Mouse (Mus musculus) thymus, postnatal 25 days (tissue): ENCODE data around the gene Acadvl.
A peak's percentile ranks its signal among the peaks of the same experiment; 100 is the strongest.

Source experiments
- DNase-seq: peaks from one replicate; pipeline ENCODE4 v3.0.0; 2022

Gene Acadvl

GRCm38 (mm10) chr11:70014880-70015558, at the start of gene Acadvl:
TSS of gene Acadvl (minus strand) at chr11:70015411.
- DNase-seq, result peak; percentile 85

GRCm38 (mm10) chr11:70063053-70063452, 47.8 kb upstream of the Acadvl start:
- DNase-seq, result no peak

- DNase-seq, result no peak
Measured at GRCm38 (mm10) chr11:70059930-70060329, 44.7 kb upstream of the Acadvl start.

- DNase-seq, result no peak
Measured at GRCm38 (mm10) chr11:70057805-70058204, 42.6 kb upstream of the Acadvl start.

DNA sequence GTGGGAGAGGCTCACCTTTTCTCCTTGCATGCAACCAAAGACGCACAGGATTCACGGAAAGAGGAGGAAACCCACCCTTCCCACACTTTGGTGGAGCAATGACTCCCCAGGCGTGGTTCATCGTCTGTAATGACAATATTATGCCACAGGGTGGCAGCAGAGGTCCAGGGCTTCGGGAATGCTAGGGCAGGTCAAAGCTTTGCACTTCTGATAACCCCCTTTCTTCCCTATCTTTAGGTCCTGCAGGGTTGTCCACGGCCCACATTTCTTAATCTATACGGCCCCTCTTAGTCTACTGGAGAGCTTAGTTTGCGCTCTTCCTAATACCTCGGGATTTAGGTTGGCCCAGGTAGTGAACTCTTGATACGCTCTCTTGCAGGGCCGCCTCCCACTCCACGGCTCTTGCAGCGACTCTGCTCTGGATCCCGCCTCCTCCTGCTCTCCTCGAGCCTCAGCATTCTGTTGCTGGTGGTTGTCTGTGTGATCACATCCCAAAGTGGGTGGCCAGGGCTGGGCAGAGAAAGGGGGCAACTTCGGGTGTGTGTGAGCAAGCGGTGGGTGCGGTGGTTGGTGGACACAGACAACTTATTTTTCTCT, 40.5 kb upstream of the Acadvl start:
- peak; percentile 78 for DNase-seq

DNA sequence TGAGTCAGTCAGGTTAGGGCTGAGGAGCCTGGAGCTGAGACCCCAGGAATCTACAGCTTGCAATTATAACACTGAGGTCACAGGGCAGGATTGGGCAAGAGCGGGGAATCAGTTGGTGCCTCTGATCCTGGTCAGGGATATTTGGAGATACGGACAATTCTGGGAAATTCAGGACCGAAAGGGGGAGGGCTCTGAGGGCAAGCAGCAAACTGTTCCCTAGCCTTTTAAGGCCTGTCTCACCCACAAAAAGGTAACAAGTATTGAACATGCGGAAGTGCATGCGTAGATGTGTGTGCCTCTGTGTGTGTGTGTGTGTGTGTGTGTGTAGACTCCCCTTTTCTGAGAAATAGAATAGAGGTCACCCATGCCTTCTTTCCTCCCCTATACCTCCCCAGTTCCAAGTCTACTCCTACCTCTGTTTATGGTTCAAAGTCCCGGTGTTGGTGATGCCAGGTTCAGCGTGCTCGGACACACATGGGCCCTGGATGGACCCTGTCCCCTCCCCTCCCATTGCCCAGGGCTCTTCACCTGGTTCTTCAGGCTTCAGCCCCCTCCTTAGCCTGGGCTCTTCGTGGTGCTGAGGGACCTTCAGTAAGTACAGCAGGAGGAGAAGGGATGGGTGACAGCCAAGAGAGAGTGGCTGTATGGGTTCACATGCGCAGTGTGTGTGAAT, 38.8 kb upstream of the Acadvl start, which contains the start of gene Asgr1:
TSS of gene Asgr1 (plus strand) at position 188 of the 673 bp plus-strand sequence.
- no peak for DNase-seq

DNA sequence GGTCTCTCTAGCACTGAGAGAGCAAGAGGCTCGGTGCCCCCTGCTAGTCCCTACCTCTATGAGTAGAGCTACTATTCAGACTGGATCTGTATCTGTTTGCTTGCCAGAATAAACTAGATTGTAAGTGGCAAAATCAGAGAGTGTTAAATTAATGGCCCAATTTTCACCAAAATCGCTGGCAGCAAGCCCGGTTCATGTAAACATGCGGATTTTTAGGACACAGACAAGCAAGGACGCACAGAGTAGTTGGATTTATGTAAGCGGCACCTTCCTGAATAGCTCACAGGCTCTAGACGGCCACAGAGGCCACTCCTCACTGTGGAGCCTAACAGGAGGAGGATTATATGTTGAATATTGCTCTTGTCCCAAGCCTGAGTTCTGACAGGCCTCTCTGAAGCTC, 37.9 kb upstream of the Acadvl start:
- no peak for DNase-seq

DNA sequence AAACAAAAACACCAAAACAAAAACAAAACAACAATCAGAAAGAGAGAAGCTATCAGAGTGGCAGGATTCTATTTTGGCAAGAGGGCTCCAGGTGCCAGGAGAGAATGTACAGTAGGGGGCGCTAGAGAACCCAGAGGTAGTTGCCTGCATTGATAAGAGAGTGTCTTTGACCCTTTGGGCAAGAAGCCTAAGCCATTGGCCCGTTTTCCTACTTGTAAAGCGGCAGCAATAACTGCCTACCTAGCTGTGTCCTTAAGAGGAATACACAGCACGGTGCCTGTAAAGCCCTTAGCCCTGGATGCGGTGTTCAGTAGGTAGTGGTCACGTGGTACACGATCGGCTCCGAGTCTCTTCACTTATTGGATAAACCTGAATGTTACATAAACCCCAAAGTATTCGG, 34.6 kb upstream of the Acadvl start:
- DNase-seq, result peak; percentile 16

GRCm38 (mm10) chr11:70049366-70049765, 34.2 kb upstream of the Acadvl start:
- DNase-seq, result no peak

DNA sequence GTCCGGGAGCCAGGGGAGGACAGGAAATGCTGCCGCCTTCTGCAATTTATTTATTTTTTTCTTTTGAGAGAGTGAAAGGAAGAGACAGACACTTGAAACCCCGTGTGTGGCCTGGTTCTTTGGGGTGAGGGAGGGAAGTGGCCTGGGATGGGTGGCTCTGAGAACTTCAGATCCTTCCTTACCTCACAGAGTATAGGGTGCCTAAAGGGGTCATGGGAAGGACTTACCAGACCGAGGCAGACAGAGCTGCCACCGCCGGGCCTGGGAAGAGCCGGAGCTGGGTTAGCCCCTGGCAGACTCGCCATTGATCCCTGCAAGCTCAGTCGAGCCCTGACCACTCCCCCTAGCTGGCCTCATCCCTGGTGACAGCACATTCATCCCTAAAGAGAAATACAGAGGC, 30.2 kb upstream of the Acadvl start:
- no peak for DNase-seq

DNA sequence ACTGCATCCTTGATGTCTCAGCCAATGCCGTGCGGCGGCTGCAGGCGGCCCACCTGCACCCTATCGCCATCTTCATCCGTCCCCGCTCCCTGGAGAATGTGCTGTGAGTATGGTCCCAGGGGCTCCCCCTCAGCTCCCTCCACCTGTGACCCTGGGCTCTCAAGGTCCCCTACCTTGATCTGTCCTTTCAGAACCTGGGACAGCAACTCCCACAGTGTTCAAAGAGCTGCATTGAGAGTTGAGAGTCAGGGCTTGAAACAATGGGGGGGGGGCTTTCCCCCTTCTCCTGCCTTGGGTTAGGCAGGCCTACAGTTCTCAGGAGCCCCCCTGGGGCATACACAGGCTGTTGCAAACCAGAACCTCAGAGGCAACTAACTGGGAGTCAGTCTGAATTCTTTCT, 28.5 kb upstream of the Acadvl start:
- DNase-seq, result no peak

DNA sequence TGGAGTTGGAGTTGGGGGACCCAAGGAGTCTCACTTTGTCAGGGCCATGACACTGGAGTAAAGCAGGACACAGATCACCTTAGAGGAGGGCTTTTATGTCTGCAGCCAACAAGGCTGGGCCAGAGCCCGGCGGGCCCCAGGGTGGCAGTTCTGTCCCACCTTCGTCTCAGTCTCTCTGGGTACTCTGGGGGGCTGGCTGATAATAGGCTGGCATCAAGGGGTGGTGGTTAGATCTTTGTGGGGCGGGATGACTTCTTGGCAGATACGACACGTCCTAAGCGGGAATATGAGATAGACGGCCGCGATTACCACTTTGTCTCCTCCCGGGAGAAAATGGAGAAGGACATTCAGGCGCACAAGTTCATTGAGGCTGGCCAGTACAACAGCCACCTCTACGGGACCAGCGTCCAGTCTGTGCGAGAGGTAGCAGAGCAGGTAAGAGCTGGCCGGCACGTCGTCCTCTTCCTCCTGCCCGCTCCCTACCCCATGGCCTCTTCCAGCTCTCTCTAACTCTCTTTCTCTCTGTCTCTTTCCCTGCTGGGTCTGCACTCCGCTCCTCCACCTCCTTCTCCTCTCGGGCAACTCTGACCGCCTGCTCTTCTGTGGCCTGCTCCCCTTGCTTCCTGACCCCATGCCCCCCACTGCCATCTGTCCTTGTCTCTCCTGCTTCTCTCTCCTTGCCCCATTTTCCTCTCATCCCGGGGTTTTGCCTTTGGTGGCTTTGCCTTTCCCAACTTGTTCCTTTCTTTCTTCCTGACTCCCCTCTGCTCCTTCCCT, 27.3 kb upstream of the Acadvl start:
- DNase-seq, result no peak

DNA sequence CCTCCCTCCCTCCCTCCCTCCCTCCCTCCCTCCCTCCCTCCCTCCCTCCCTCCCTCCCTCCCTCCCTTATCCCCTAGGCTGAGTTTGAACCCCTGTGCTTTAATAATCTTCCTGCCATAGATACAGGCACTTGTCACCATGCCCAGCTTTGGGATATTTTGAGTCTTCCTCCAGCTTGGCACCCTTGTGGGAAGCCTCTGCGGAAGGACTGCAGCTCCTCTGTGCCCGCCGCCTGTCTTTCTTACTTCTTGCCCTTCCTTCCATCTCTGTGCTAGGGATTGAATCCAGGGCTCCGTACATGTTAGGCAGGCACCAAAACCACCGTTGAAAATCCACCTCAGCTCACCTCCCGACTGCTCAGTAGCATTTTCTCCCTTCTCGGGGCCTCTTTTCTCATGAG, 25.0 kb upstream of the Acadvl start:
- no peak for DNase-seq

GRCm38 (mm10) chr11:70039631-70040030, 24.4 kb upstream of the Acadvl start:
- no peak for DNase-seq

- DNase-seq, result no peak
Measured at GRCm38 (mm10) chr11:70038174-70038573, 23.0 kb upstream of the Acadvl start.

- no peak for DNase-seq
Measured at GRCm38 (mm10) chr11:70031321-70031670, 16.1 kb upstream of the Acadvl start.

- DNase-seq, result no peak
Measured at GRCm38 (mm10) chr11:70030651-70031320, 15.6 kb upstream of the Acadvl start.

DNA sequence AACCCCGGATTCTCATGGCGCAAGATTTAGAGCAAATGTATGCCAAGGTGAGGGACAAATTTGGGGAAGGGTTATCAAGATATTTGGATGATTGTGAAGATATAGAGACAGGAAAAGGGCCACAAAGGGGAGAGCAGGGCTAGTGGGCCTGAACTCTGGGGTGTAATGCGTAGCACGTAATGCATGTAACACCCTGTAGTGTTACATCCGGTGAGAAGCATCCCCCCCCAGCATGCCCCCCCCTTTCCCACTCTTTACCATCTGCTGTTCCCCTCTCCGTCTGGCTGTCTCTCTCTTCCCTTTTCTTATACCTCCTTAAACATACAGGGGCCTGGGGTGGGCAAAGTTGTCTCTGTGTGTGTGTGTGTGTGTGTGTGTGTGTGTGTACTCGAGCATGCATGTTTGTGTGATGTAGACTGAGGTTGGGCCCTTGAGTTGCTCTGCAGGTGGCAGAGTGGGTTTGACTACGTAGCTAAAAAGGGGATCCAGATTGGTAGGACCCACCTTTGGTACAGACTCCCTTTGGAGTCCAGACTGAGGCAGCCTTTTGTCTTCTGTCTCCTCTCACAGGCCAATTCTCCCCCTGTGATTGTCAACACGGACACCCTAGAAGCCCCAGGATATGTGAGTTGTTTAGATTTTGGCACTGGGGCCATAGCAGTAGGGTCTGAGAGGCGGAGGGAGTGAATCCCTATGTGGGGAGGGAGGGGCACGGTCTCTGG, 14.8 kb upstream of the Acadvl start:
- DNase-seq, result no peak

- DNase-seq, result peak; percentile 68
Measured at GRCm38 (mm10) chr11:70029130-70029801, 14.1 kb upstream of the Acadvl start.

DNA sequence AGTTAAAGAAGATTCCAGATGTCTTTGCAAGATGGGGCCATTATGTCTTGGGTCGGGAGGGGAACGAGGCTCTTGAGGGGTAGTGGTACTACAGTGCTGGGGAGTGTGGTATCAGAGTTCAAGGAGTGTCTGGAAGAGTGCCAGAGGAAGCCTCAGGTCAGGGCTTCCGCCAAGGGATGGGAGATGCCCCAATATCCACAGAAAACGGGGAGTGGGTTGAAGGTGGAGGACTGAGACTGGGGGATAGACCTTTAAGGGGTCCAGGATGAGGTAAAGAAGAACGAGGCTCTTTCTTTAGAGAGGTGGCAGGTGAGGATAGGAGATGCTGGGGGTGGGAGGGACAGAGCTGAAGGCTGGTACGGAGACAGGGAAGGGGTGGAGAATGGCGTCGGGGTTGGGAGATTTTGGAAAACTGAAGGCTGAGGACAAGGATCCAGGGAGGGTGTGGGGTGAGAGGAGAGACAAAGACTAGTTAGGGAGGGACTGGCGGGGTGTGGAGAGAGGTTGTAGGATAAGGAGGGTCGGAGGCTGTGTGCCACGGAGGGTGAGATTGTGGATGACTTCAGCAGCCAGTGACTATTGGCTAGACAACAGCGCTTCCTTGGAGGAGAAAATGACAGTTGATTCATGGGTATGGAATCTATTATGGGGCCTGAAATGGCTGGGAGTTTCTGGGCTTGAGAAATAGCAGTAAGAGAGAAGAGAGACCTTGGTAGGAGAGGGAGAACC, 13.4 kb upstream of the Acadvl start:
- DNase-seq, result no peak

DNA sequence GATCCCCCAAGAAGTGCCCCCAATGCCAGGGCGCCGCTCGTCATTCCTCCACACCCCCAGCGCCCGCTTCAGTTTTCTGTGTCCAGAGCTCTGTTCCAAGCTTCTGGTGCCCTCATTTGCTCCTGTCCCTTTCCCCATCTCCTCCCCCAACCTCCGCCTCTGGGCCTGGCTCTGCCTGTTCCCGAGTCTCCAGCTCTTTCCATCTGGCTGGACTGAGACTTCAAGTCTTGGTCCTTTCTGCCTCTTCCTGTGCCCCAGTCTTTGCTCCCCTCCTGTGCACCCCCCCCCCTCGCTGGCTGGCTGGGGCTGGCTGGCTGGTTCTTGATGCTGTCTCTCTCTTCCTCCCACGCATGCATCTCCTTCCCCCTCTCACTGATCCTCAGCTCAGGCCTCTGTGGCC, 12.2 kb upstream of the Acadvl start:
- DNase-seq, result peak; percentile 33
